Mouse (Mus musculus) MEL (cell line): ENCODE measurements around the gene Tbc1d23.

ENCODE experiments used
- CTCF ChIP-seq, 3 experiments: IDR thresholded peaks in 2 of 3; conservative IDR thresholded peaks in 1 of 3; 2 replicates each; pipeline ENCODE4 v1.5.1; 2011 to 2012; ENCODE audit warnings: low read length in 3 of 3, low read depth in 2 of 3, mild to moderate bottlenecking in 2 of 3, improper control_type of control experiment in 1 of 3, inconsistent platforms in 1 of 3, mixed read lengths in 1 of 3, moderate library complexity in 1 of 3; ENCODE audit not compliant: control insufficient read depth in 1 of 3, insufficient read depth in 1 of 3, poor library complexity in 1 of 3, severe bottlenecking in 1 of 3
- E2F4 ChIP-seq: IDR thresholded peaks from 2 replicates; pipeline ENCODE4 v1.6.1; 2011; ENCODE audit warnings: low read depth, low read length, improper control_type of control experiment, borderline replicate concordance
- EP300 ChIP-seq, 2 experiments: IDR thresholded peaks; 2 replicates each; pipeline ENCODE4 v1.6.1; 2011; ENCODE audit warnings: improper control_type of control experiment in 2 of 2, low read length in 2 of 2, low read depth in 1 of 2, mild to moderate bottlenecking in 1 of 2
- GABPA ChIP-seq: IDR thresholded peaks from 2 replicates; pipeline ENCODE4 v1.6.1; 2012; ENCODE audit warnings: low read depth, mild to moderate bottlenecking, inconsistent platforms, low read length, improper control_type of control experiment, moderate library complexity
- POLR2A ChIP-seq, 2 experiments: IDR thresholded peaks; 2 replicates each; pipeline ENCODE4 v1.6.1; 2011 to 2012; ENCODE audit warnings: low read length in 2 of 2, mild to moderate bottlenecking in 2 of 2, control low read depth in 1 of 2, improper control_type of control experiment in 1 of 2, low read depth in 1 of 2, moderate library complexity in 1 of 2; ENCODE audit not compliant: control insufficient read depth in 1 of 2, insufficient read depth in 1 of 2, poor library complexity in 1 of 2
- TBP ChIP-seq: IDR thresholded peaks from 2 replicates; pipeline ENCODE4 v1.8.0; 2011; ENCODE audit warnings: low read depth, low read length, improper control_type of control experiment
- TCF12 ChIP-seq: IDR thresholded peaks from 2 replicates; pipeline ENCODE4 v1.6.1; 2014; ENCODE audit warnings: low read depth, mild to moderate bottlenecking, inconsistent platforms, low read length, improper control_type of control experiment, moderate library complexity
- USF1 ChIP-seq: IDR thresholded peaks from 2 replicates; pipeline ENCODE4 v1.6.1; 2014; ENCODE audit warnings: low read depth, mild to moderate bottlenecking, inconsistent platforms, low read length, improper control_type of control experiment, moderate library complexity

GRCm38 (mm10) chr16:57155899-57156298, 75.4 kb downstream of the Tbc1d23 start:
- TF ChIP-seq EP300 (IDR thresholded peaks at IDR 0.05; ENCODE audit: low read depth in 1 of 2, low read length in 2 of 2) = no peak
- TF ChIP-seq USF1 = no peak
- TF ChIP-seq GABPA = no peak
- TF ChIP-seq TCF12 = no peak
- no peak for TF ChIP-seq POLR2A (IDR thresholded peaks at IDR 0.05; ENCODE audit: control insufficient read depth in 1 of 2, insufficient read depth in 1 of 2, low read depth in 1 of 2, low read length in 2 of 2, poor library complexity in 1 of 2)
- no peak for TF ChIP-seq E2F4
- no peak for TF ChIP-seq CTCF (IDR thresholded peaks at IDR 0.05 in 2 of 3, conservative IDR thresholded peaks at IDR 0.05 in 1 of 3; ENCODE audit: control insufficient read depth in 1 of 3, insufficient read depth in 1 of 3, low read depth in 2 of 3, low read length in 3 of 3, poor library complexity in 1 of 3, severe bottlenecking in 1 of 3)
- no peak for TF ChIP-seq TBP
